Comparison of ENCODE assay signal across 15 mouse cellular contexts in the genomic region with DNA sequence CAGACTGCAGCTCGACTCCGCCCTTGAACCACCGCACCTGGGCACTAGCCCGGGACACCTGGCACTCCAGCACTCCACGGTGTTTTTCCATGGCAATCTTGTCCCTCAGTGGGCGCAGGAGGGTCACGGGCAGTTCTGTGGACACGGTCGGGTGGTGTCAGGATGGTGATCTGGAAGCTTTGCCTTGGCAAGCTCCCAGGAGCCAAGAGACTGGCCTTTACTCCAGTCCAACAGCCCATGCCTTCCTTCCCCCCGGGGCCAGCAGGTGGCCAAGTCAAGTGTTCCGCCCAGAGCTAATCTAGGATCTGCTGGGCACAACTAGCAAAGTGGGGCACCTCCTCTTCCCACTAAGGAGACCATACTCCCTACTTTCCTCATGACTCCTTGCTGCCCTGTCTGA. TPM values are rescaled to one million over a fixed set of nuclear protein-coding genes. Genes with fewer than 3 reads are reported as not detected.
A peak's percentile ranks its signal among the peaks of the same experiment; 100 is the strongest.
DNase-seq lines count a peak whose midpoint lies in the region.
"Had no signal": no experiment of that assay in that cellular context is flagged by ENCODE, and none has a peak within 500 bp of the region (broad histone marks: within the 10 kb centered on the region; RNA-seq: fewer than 3 reads in every experiment).

No protein-coding gene starts in this region.

- H3K36me3 ChIP-seq in heart, embryonic 10.5 days, result peaks cover 99% of the 10 kb centered on the region
- H3K36me3 ChIP-seq: forebrain, embryonic 10.5 days; hindbrain, embryonic 15.5 days; stomach, embryonic 15.5 days had no signal

- no peaks in the 10 kb centered on the region for H3K27me3 ChIP-seq in heart, embryonic 10.5 days (ENCODE audit: insufficient read depth, poor library complexity, severe bottlenecking)
- H3K27me3 ChIP-seq: hindbrain, embryonic 15.5 days; stomach, embryonic 15.5 days had no signal

- intact Hi-C loops in gastrocnemius, postnatal 14 days (cut with DNase I; ENCODE audit: low total_unique reads), result no loop called here

- peaks cover 20% of the 10 kb centered on the region; the same call in 1 of the 2 replicates for H3K4me1 ChIP-seq in heart, embryonic 10.5 days
- H3K4me1 ChIP-seq: forebrain, embryonic 10.5 days; hindbrain, embryonic 15.5 days; stomach, embryonic 15.5 days had no signal

- no peaks in the 10 kb centered on the region for H3K9me3 ChIP-seq in heart, embryonic 10.5 days
- H3K9me3 ChIP-seq: hindbrain, embryonic 15.5 days; stomach, embryonic 15.5 days had no signal

- H3K4me3 ChIP-seq in heart, embryonic 10.5 days, result no peak overlapping the region
- H3K4me3 ChIP-seq: forebrain, embryonic 10.5 days; hindbrain, embryonic 15.5 days; stomach, embryonic 15.5 days had no signal

- H3K27ac ChIP-seq in heart, embryonic 10.5 days, result no peak overlapping the region
- H3K27ac ChIP-seq: forebrain, embryonic 10.5 days; hindbrain, embryonic 15.5 days; stomach, embryonic 15.5 days had no signal

- DNase-seq in heart, adult 8-10 months (ENCODE audit: low spot score), result peak; percentile 18
- DNase-seq in heart, embryonic 10.5 days (ENCODE audit: low spot score), result no peak
- DNase-seq in gastrocnemius, postnatal 14 days, result peak; percentile 49
- DNase-seq in kidney, adult 8-10 months, result peak; percentile 19 to 56
- peak; percentile 75 for DNase-seq in skeletal muscle tissue, adult 2 months (ENCODE audit: low read depth, low spot score)
- DNase-seq in left cerebral cortex, adult 9 months (ENCODE audit: low spot score in 2 of 2), result no peak
- no peak for DNase-seq in layer of hippocampus, postnatal 10 days (ENCODE audit: low spot score in 2 of 2)
- DNase-seq: adrenal gland, postnatal 10 days; lung, postnatal 14 days; spleen, adult 18-20 months; thymus, postnatal 14 days had no signal

- 88% methylated on average over 11 of the region's 11 CpGs for WGBS in heart, embryonic 10.5 days

RNA-seq across cellular contexts. Expression of a gene that starts 57.9 kb away (rescaled TPM):
- total RNA-seq in heart, adult 8-10 months (2022), result 1,000 to 10,000 TPM in 1 of 4 experiments, 100 to 1,000 TPM in 3; 788 to 1,002 (median 896) TPM
- polyA plus RNA-seq in heart, embryonic 10.5 days (2016; fragmentation: Nextera tagmentation; extraction: Ambion mirVana), result 20.6 and 36.7 TPM in 2 replicates
- total RNA-seq in gastrocnemius, postnatal 14 days (2021), result 100 to 1,000 TPM; 708 to 848 TPM
- 1 to 10 TPM; 2.9 TPM for total RNA-seq in layer of hippocampus, postnatal 10 days (2021)
- polyA plus RNA-seq: CD4-positive, CD25-positive, alpha-beta regulatory T cell, adult 4 months had no signal

Comparison
In these comparisons a context has a peak if more than half of its experiments do, and no peak if none do; other contexts are left out.
1. DNase-seq: peak in heart, adult 8-10 months (single experiment), gastrocnemius, postnatal 14 days (single experiment), kidney, adult 8-10 months (2 of 2) and skeletal muscle tissue, adult 2 months (single experiment); none in heart, embryonic 10.5 days (single experiment), left cerebral cortex, adult 9 months (0 of 2) and layer of hippocampus, postnatal 10 days (0 of 2).
2. RNA of a gene that starts 57.9 kb away (total RNA-seq): 788 to 1,002 TPM in heart, adult 8-10 months and 708 to 848 TPM in gastrocnemius, postnatal 14 days; 2.9 TPM in layer of hippocampus, postnatal 10 days; every median in the first group is over 100 times any median in the second.